8 mouse cellular contexts compared by ENCODE assay signal in the genomic region with DNA sequence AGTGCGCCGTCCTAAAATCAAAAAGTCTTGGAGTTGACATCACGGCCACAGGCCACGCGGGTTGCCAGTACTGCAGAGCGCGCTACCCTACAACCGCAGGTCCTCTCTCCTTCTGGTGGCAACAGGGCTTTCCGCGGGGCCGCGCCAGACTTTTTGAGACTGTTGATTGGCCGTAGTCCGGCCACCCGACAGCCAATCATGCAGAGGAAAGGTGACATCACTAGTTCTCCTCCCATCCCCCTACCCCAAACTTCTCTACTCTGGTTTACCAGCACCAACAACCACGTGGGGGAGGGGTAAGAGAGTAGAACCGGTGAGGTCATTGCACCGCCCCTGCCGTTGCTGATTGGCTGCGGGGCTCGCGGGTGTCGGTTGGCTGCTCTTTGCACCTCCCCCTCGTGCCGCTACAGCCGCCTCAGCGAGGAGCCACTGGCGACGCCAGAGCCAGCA. TPM values are rescaled to one million over a fixed set of nuclear protein-coding genes. Genes with fewer than 3 reads are reported as not detected.
DNase-seq lines count a peak whose midpoint lies in the region; ATAC-seq and TF ChIP-seq lines count a peak whose summit lies in the region.

Gene Cic, plus strand, starts transcription at position 404 of the 450 bp plus-strand sequence.

- H3K9ac ChIP-seq in heart, embryonic 13.5 days, result peak within 1 kb of the TSS; percentile 97
- H3K9ac ChIP-seq in kidney, postnatal 0 days (ENCODE audit: low read depth, low read length), result peak within 1 kb of the TSS; percentile 83
- peak within 1 kb of the TSS; percentile 84 for H3K9ac ChIP-seq in liver, adult 2 months (ENCODE audit: low read depth, low read length)
- peak within 1 kb of the TSS; percentile 95 for H3K9ac ChIP-seq in stomach, embryonic 16.5 days (ENCODE audit: low read length)

- TF ChIP-seq POLR2A in liver, adult 2 months (IDR thresholded peaks at IDR 0.05; ENCODE audit: extremely low read depth, insufficient read depth, low read length), result peak; percentile 47; the same call in 1 of the 2 replicates

- peak; percentile 94 for DNase-seq in c-Kit-negative CD71-positive TER-119-positive erythroid progenitor cells, embryonic 14.5 days (ENCODE audit: low read depth, low spot score)
- DNase-seq in fibroblast of lung, adult 2 months (ENCODE audit: low read depth), result peak; percentile 98
- peak; percentile 100 for DNase-seq in kidney, postnatal 0 days (ENCODE audit: low spot score)
- peak; percentile 98 for DNase-seq in liver, adult 2 months (ENCODE audit: extremely low read depth, low read depth, low spot score)

- no peak for TF ChIP-seq CTCF in E14TG2a.4 (conservative IDR thresholded peaks at IDR 0.05; ENCODE audit: low read length)
- TF ChIP-seq CTCF in kidney, postnatal 0 days (IDR thresholded peaks at IDR 0.05; ENCODE audit: low read depth), result no peak
- no peak for TF ChIP-seq CTCF in liver, adult 2 months (IDR thresholded peaks at IDR 0.05; ENCODE audit: low read depth, low read length)

- peaks cover 27% of the 10 kb centered on the region for H3K79me2 ChIP-seq in liver, adult 2 months (ENCODE audit: control insufficient read depth, insufficient read depth, low read length)

- H3K4me1 ChIP-seq in E14TG2a.4 (replicated peaks; ENCODE audit: low read depth, low read length), result peaks cover 78% of the 10 kb centered on the region
- peaks cover 42% of the 10 kb centered on the region for H3K4me1 ChIP-seq in heart, embryonic 13.5 days
- peaks cover 15% of the 10 kb centered on the region; the same call in 1 of the 2 replicates for H3K4me1 ChIP-seq in kidney, postnatal 0 days (replicated peaks; ENCODE audit: insufficient read depth, low read length)
- peaks cover 11% of the 10 kb centered on the region for H3K4me1 ChIP-seq in liver, adult 2 months (ENCODE audit: control insufficient read depth, insufficient read depth, low read length)
- peaks cover 17% of the 10 kb centered on the region for H3K4me1 ChIP-seq in stomach, embryonic 16.5 days (ENCODE audit: control insufficient read depth, insufficient read depth, low read length)

- H3K27me3 ChIP-seq in E14TG2a.4 (ENCODE audit: insufficient read depth, low read length), result peaks cover 7% of the 10 kb centered on the region; the same call in 1 of the 2 replicates
- no peaks in the 10 kb centered on the region for H3K27me3 ChIP-seq in heart, embryonic 13.5 days (replicated peaks)
- H3K27me3 ChIP-seq in kidney, postnatal 0 days (ENCODE audit: insufficient read depth, low read length), result no peaks in the 10 kb centered on the region
- no peaks in the 10 kb centered on the region for H3K27me3 ChIP-seq in liver, adult 2 months (ENCODE audit: control insufficient read depth, insufficient read depth, low read length)
- no peaks in the 10 kb centered on the region for H3K27me3 ChIP-seq in stomach, embryonic 16.5 days (ENCODE audit: control insufficient read depth, insufficient read depth, low read length)

- H3K9me3 ChIP-seq in E14TG2a.4 (ENCODE audit: low read length), result no peaks in the 10 kb centered on the region
- H3K9me3 ChIP-seq in heart, embryonic 13.5 days, result no peaks in the 10 kb centered on the region
- no peaks in the 10 kb centered on the region for H3K9me3 ChIP-seq in kidney, postnatal 0 days (replicated peaks; ENCODE audit: low read length)
- no peaks in the 10 kb centered on the region for H3K9me3 ChIP-seq in stomach, embryonic 16.5 days (replicated peaks; ENCODE audit: control insufficient read depth, low read length)

- WGBS in heart, embryonic 13.5 days, result under 1% methylated on average over 29 of the region's 29 CpGs
- WGBS in kidney, postnatal 0 days, result under 1% methylated on average over 29 of the region's 29 CpGs
- 1% methylated on average over 29 of the region's 29 CpGs for whole genome bisulfite sequencing in liver, adult 2 months
- 0% methylated on average over 29 of the region's 29 CpGs for WGBS in stomach, embryonic 16.5 days

- peak within 1 kb of the TSS; percentile 88 for H3K4me2 ChIP-seq in heart, embryonic 13.5 days
- H3K4me2 ChIP-seq in kidney, postnatal 0 days (ENCODE audit: low read length), result peak within 1 kb of the TSS; percentile 80
- H3K4me2 ChIP-seq in stomach, embryonic 16.5 days (ENCODE audit: low read depth, low read length), result peak within 1 kb of the TSS; percentile 83

- H3K4me3 ChIP-seq in E14TG2a.4 (replicated peaks; ENCODE audit: low read length), result peak within 1 kb of the TSS; percentile 94
- peak within 1 kb of the TSS; percentile 85 for H3K4me3 ChIP-seq in heart, embryonic 13.5 days
- peak within 1 kb of the TSS; percentile 71 for H3K4me3 ChIP-seq in kidney, postnatal 0 days (replicated peaks; ENCODE audit: low read depth, low read length)
- H3K4me3 ChIP-seq in liver, adult 2 months (ENCODE audit: insufficient read depth, low read depth, low read length), result peak within 1 kb of the TSS; percentile 73
- H3K4me3 ChIP-seq in stomach, embryonic 16.5 days (replicated peaks; ENCODE audit: low read length), result peak within 1 kb of the TSS; percentile 89

- peak within 1 kb of the TSS; percentile 93 for H3K27ac ChIP-seq in heart, embryonic 13.5 days (replicated peaks)
- H3K27ac ChIP-seq in kidney, postnatal 0 days, result peak within 1 kb of the TSS; percentile 97
- H3K27ac ChIP-seq in liver, adult 2 months (replicated peaks; ENCODE audit: insufficient read depth, low read depth, low read length), result peak within 1 kb of the TSS; percentile 96
- H3K27ac ChIP-seq in stomach, embryonic 16.5 days (ENCODE audit: low read length), result peak within 1 kb of the TSS; percentile 95

- peaks cover 8% of the 10 kb centered on the region; the same call in 1 of the 2 replicates for H3K36me3 ChIP-seq in E14TG2a.4 (ENCODE audit: insufficient read depth, low read length)
- H3K36me3 ChIP-seq in heart, embryonic 13.5 days, result peaks cover 20% of the 10 kb centered on the region
- H3K36me3 ChIP-seq in kidney, postnatal 0 days (ENCODE audit: insufficient read depth, low read length), result peaks cover 11% of the 10 kb centered on the region; the same call in 1 of the 2 replicates
- H3K36me3 ChIP-seq in liver, adult 2 months (ENCODE audit: control insufficient read depth, insufficient read depth, low read length), result no peaks in the 10 kb centered on the region
- peaks cover 13% of the 10 kb centered on the region; the same call in 1 of the 2 replicates for H3K36me3 ChIP-seq in stomach, embryonic 16.5 days (ENCODE audit: control insufficient read depth, insufficient read depth, low read length)

- ATAC-seq in heart, embryonic 13.5 days (ENCODE audit: extremely low read depth, insufficient number of reproducible peaks, low FRiP score, low TSS enrichment), result peak; percentile 81
- ATAC-seq in kidney, postnatal 0 days (replicated peaks; ENCODE audit: low FRiP score, low read depth), result peak; percentile 85
- peak; percentile 77 for ATAC-seq in monocyte, adult 5-6 weeks (replicated peaks; ENCODE audit: insufficient number of reproducible peaks, low FRiP score, low TSS enrichment, poor library complexity, severe bottlenecking)
- peak; percentile 88 for ATAC-seq in stomach, embryonic 16.5 days (ENCODE audit: insufficient read depth, low FRiP score)

RNA-seq across cellular contexts. Expression of gene Cic, which starts in this region (rescaled TPM):
- polyA plus RNA-seq in heart, embryonic 13.5 days (2015; fragmentation: Nextera tagmentation; extraction: Ambion mirVana), result 22.9 and 23.4 TPM in 2 replicates
- polyA plus RNA-seq in kidney, postnatal 0 days (2015; fragmentation: Nextera tagmentation; extraction: Ambion mirVana), result 22.0 and 23.3 TPM in 2 replicates
- 5.3 and 8.3 TPM in 2 replicates for total RNA-seq in liver, adult 2 months (2014; rRNA removed)
- 18.3 and 23.3 TPM in 2 replicates for polyA plus RNA-seq in liver, adult 2 months (2012; rRNA removed)
- 55.5 to 68.5 TPM (median 65.9 TPM) in 3 replicates for total RNA-seq in monocyte, adult 5-6 weeks (2017)
- 26.7 and 27.4 TPM in 2 replicates for polyA plus RNA-seq in stomach, embryonic 16.5 days (2015; fragmentation: Nextera tagmentation; extraction: Ambion mirVana)

Comparison
In these comparisons a context has a peak if more than half of its experiments do, and no peak if none do; other contexts are left out.
1. Peak in every context shown above with its lines: DNase-seq, ATAC-seq, H3K4me3 ChIP-seq and H3K27ac ChIP-seq.